Mouse (Mus musculus) adrenal gland, adult 8-10 months (tissue): ENCODE measurements around the gene Ccdc144b. TPM values are rescaled to one million over a fixed set of nuclear protein-coding genes. Genes with fewer than 3 reads are reported as not detected.

ENCODE experiments used
- total RNA-seq, 4 experiments: library from RNA; stranded (reverse); gene quantifications; 2 replicates each; pipeline ENCODE4 v1.2.4; 2022

Gene Ccdc144b
- total RNA-seq, 4 experiments from 2014 or later = 0.08 to 0.12 (median 0.10) TPM; not detected in 1

Other genes starting within 250 kb of the Ccdc144b start
- gene Dcun1d1, start 116.1 kb downstream of the Ccdc144b start, total RNA-seq = 10 to 100 TPM; 74.5 to 85.3 (median 77.8) TPM
- 100 to 1,000 TPM in 2 of 4 experiments, 10 to 100 TPM in 2; 86.4 to 114 (median 101) TPM for gene Mccc1, start 52.9 kb downstream of the Ccdc144b start, total RNA-seq
- gene Acad9, start 12.4 kb upstream of the Ccdc144b start, total RNA-seq = 10 to 100 TPM; 41.3 to 55.1 (median 46.4) TPM
- gene D3Ertd254e, start 97.5 kb upstream of the Ccdc144b start, total RNA-seq = 1 to 10 TPM; 7.2 to 10.0 (median 8.4) TPM
- not detected for gene Qrfpr, start 168.8 kb upstream of the Ccdc144b start, total RNA-seq